Mouse (Mus musculus) CH12.LX (cell line): ENCODE data around the gene Rac1. TPM values are rescaled to one million over a fixed set of nuclear protein-coding genes. Genes with fewer than 3 reads are reported as not detected.

ENCODE experiments used
- DNase-seq: peaks from one replicate; pipeline ENCODE4 v3.0.0-alpha.2; 2013; ENCODE audit errors: extremely low read depth
- H3K27ac ChIP-seq: 2 replicates; pipeline ENCODE4 v1.5.1; 2012; ENCODE audit warnings: low read depth, mild to moderate bottlenecking, control low read depth, moderate library complexity; ENCODE audit not compliant: insufficient read depth
- H3K27me3 ChIP-seq: replicated peaks from 2 replicates; pipeline ENCODE3; 2012; ENCODE audit warnings: inconsistent platforms
- H3K36me3 ChIP-seq, 2 experiments: replicated peaks in 1 of 2; 2 replicates each; pipeline versions ENCODE3 to v1.6.1; 2012; ENCODE audit warnings: inconsistent platforms in 1 of 2, low read length in 1 of 2, mild to moderate bottlenecking in 1 of 2, mixed read lengths in 1 of 2, moderate library complexity in 1 of 2; ENCODE audit not compliant: control insufficient read depth in 1 of 2, insufficient read depth in 1 of 2
- H3K4me1 ChIP-seq, 2 experiments: 2 replicates each; pipeline ENCODE4 v1.6.1; 2012; ENCODE audit warnings: inconsistent platforms in 1 of 2, moderate library complexity in 1 of 2; ENCODE audit not compliant: insufficient read depth in 2 of 2, control insufficient read depth in 1 of 2
- H3K4me2 ChIP-seq: 2 replicates; pipeline ENCODE4 v1.6.1; 2012; ENCODE audit warnings: low read depth, mild to moderate bottlenecking, control low read depth; ENCODE audit not compliant: poor library complexity, insufficient read depth, severe bottlenecking
- H3K4me3 ChIP-seq, 3 experiments: fragments of 150-350 bp in 1 of 3; sonication (generic) in 1 of 3; replicated peaks in 1 of 3; 2 replicates each; pipeline versions ENCODE3 to v1.5.1; 2011 to 2012; ENCODE audit warnings: low read depth in 2 of 3, low read length in 2 of 3, mild to moderate bottlenecking in 2 of 3, moderate library complexity in 2 of 3, control low read depth in 1 of 3, improper control_type of control experiment in 1 of 3, inconsistent platforms in 1 of 3, mixed read lengths in 1 of 3; ENCODE audit not compliant: poor library complexity in 1 of 3
- H3K79me2 ChIP-seq: replicated peaks from 2 replicates; pipeline ENCODE4 v1.6.1; 2012; ENCODE audit warnings: mild to moderate bottlenecking, moderate library complexity; ENCODE audit not compliant: control insufficient read depth, poor library complexity, insufficient read depth, severe bottlenecking; ENCODE audit errors: extremely low read depth
- H3K9ac ChIP-seq: 2 replicates; pipeline ENCODE4 v1.6.1; 2012; ENCODE audit warnings: low read depth, mild to moderate bottlenecking, control low read depth, moderate library complexity; ENCODE audit not compliant: insufficient read depth
- H3K9me3 ChIP-seq: replicated peaks from 2 replicates; pipeline ENCODE3; 2012; ENCODE audit warnings: low read length, inconsistent platforms, mixed read lengths
- BHLHE40 ChIP-seq: IDR thresholded peaks from 2 replicates; pipeline ENCODE4 v1.6.1; 2011; ENCODE audit warnings: mild to moderate bottlenecking, low read depth, low read length, improper control_type of control experiment
- CHD1 ChIP-seq: IDR thresholded peaks from 2 replicates; pipeline ENCODE4 v1.6.1; 2012; ENCODE audit warnings: low read depth, low read length, improper control_type of control experiment, inconsistent platforms
- CHD2 ChIP-seq: IDR thresholded peaks from 2 replicates; pipeline ENCODE4 v1.6.1; 2011; ENCODE audit warnings: low read length, improper control_type of control experiment
- CTCF ChIP-seq, 2 experiments: IDR thresholded peaks in 1 of 2; conservative IDR thresholded peaks in 1 of 2; 2 replicates each; pipeline ENCODE4 v1.5.1; 2011 to 2012; ENCODE audit warnings: low read depth in 2 of 2, low read length in 2 of 2, improper control_type of control experiment in 1 of 2, inconsistent platforms in 1 of 2, mild to moderate bottlenecking in 1 of 2, moderate library complexity in 1 of 2
- E2F4 ChIP-seq: IDR thresholded peaks from 2 replicates; pipeline ENCODE4 v1.6.1; 2011; ENCODE audit warnings: low read depth, low read length, improper control_type of control experiment; ENCODE audit not compliant: insufficient replicate concordance
- ELF1 ChIP-seq: IDR thresholded peaks from 2 replicates; pipeline ENCODE4 v1.6.1; 2014; ENCODE audit warnings: low read depth, mild to moderate bottlenecking, inconsistent platforms, low read length, improper control_type of control experiment
- EP300 ChIP-seq: IDR thresholded peaks from 2 replicates; pipeline ENCODE4 v1.6.1; 2011; ENCODE audit warnings: low read length, improper control_type of control experiment
- ETS1 ChIP-seq: conservative IDR thresholded peaks from 2 replicates; pipeline ENCODE4 v1.6.1; 2012; ENCODE audit warnings: low read depth, mild to moderate bottlenecking, inconsistent platforms, low read length, improper control_type of control experiment, moderate library complexity
- GABPA ChIP-seq: IDR thresholded peaks from 2 replicates; pipeline ENCODE4 v1.6.1; 2012; ENCODE audit warnings: low read depth, low read length, improper control_type of control experiment, inconsistent platforms; ENCODE audit not compliant: insufficient replicate concordance
- HCFC1 ChIP-seq: IDR thresholded peaks from 2 replicates; pipeline ENCODE4 v1.6.1; 2012; ENCODE audit warnings: low read depth, mild to moderate bottlenecking, inconsistent platforms, low read length, improper control_type of control experiment
- IRF4 ChIP-seq: IDR thresholded peaks from 2 replicates; pipeline ENCODE4 v1.6.1; 2014; ENCODE audit warnings: low read depth, mild to moderate bottlenecking, inconsistent platforms, low read length, improper control_type of control experiment
- JUN ChIP-seq: IDR thresholded peaks from 2 replicates; pipeline ENCODE4 v1.6.1; 2011; ENCODE audit warnings: low read depth, mild to moderate bottlenecking, low read length, improper control_type of control experiment, moderate library complexity; ENCODE audit not compliant: insufficient read depth
- JUND ChIP-seq: conservative IDR thresholded peaks from 2 replicates; pipeline ENCODE4 v1.6.1; 2011; ENCODE audit warnings: low read depth, low read length, improper control_type of control experiment
- KAT2A ChIP-seq: IDR thresholded peaks from 2 replicates; pipeline ENCODE4 v1.6.1; 2012; ENCODE audit warnings: low read length, improper control_type of control experiment, inconsistent platforms; ENCODE audit not compliant: insufficient replicate concordance
- MAFK ChIP-seq: IDR thresholded peaks from 2 replicates; pipeline ENCODE4 v1.6.1; 2011; ENCODE audit warnings: low read length, improper control_type of control experiment; ENCODE audit not compliant: insufficient replicate concordance
- MAX ChIP-seq: IDR thresholded peaks from 2 replicates; pipeline ENCODE4 v1.6.1; 2011; ENCODE audit warnings: low read length, improper control_type of control experiment
- MAZ ChIP-seq: IDR thresholded peaks from 2 replicates; pipeline ENCODE4 v1.6.1; 2012; ENCODE audit warnings: low read depth, mild to moderate bottlenecking, inconsistent platforms, low read length, improper control_type of control experiment, moderate library complexity
- MEF2A ChIP-seq: IDR thresholded peaks from 2 replicates; pipeline ENCODE4 v1.6.1; 2014; ENCODE audit warnings: low read depth, mild to moderate bottlenecking, inconsistent platforms, low read length, improper control_type of control experiment, borderline replicate concordance
- MXI1 ChIP-seq: IDR thresholded peaks from 2 replicates; pipeline ENCODE4 v1.6.1; 2011; ENCODE audit warnings: mild to moderate bottlenecking, low read depth, low read length, improper control_type of control experiment
- MYC ChIP-seq: IDR thresholded peaks from 2 replicates; pipeline ENCODE4 v1.6.1; 2011; ENCODE audit warnings: low read depth, mild to moderate bottlenecking, improper control_type of control experiment, low read length
- NELFE ChIP-seq: IDR thresholded peaks from 2 replicates; pipeline ENCODE4 v1.6.1; 2011; ENCODE audit warnings: low read depth, low read length, improper control_type of control experiment
- NRF1 ChIP-seq: IDR thresholded peaks from 2 replicates; pipeline ENCODE4 v1.6.1; 2014; ENCODE audit warnings: low read depth, mild to moderate bottlenecking, inconsistent platforms, low read length, improper control_type of control experiment, moderate library complexity
- PAX5 ChIP-seq: IDR thresholded peaks from 2 replicates; pipeline ENCODE4 v1.6.1; 2012; ENCODE audit warnings: low read length, inconsistent platforms, mixed read lengths
- POLR2A ChIP-seq: IDR thresholded peaks from 2 replicates; pipeline ENCODE4 v1.6.1; 2011; ENCODE audit warnings: low read depth, mild to moderate bottlenecking, improper control_type of control experiment, low read length
- POLR2AphosphoS2 ChIP-seq: IDR thresholded peaks from 2 replicates; pipeline ENCODE4 v1.6.1; 2011; ENCODE audit warnings: low read depth, low read length, improper control_type of control experiment
- RAD21 ChIP-seq: IDR thresholded peaks from 2 replicates; pipeline ENCODE4 v1.6.1; 2011; ENCODE audit warnings: low read depth, mild to moderate bottlenecking, low read length, improper control_type of control experiment, moderate library complexity
- RCOR1 ChIP-seq: conservative IDR thresholded peaks from 2 replicates; pipeline ENCODE4 v1.6.1; 2012; ENCODE audit warnings: low read depth, mild to moderate bottlenecking, inconsistent platforms, low read length, improper control_type of control experiment
- SIN3A ChIP-seq: IDR thresholded peaks from 2 replicates; pipeline ENCODE4 v1.6.1; 2012; ENCODE audit warnings: low read length, improper control_type of control experiment, inconsistent platforms
- SMC3 ChIP-seq: IDR thresholded peaks from 2 replicates; pipeline ENCODE4 v1.6.1; 2011; ENCODE audit warnings: low read depth, low read length, improper control_type of control experiment
- TBP ChIP-seq: conservative IDR thresholded peaks from 2 replicates; pipeline ENCODE4 v1.6.1; 2011; ENCODE audit warnings: low read depth, low read length, improper control_type of control experiment
- TCF12 ChIP-seq: IDR thresholded peaks from 2 replicates; pipeline ENCODE4 v1.6.1; 2014; ENCODE audit warnings: low read depth, mild to moderate bottlenecking, inconsistent platforms, low read length, improper control_type of control experiment
- UBTF ChIP-seq: IDR thresholded peaks from 2 replicates; pipeline ENCODE4 v1.6.1; 2012; ENCODE audit warnings: low read depth, mild to moderate bottlenecking, inconsistent platforms, low read length, improper control_type of control experiment, moderate library complexity
- USF1 ChIP-seq: IDR thresholded peaks from 2 replicates; pipeline ENCODE4 v1.6.1; 2014; ENCODE audit warnings: low read depth, mild to moderate bottlenecking, inconsistent platforms, low read length, improper control_type of control experiment
- USF2 ChIP-seq: conservative IDR thresholded peaks from 2 replicates; pipeline ENCODE4 v1.6.1; 2011; ENCODE audit warnings: low read depth, low read length, improper control_type of control experiment
- ZC3H11A ChIP-seq: IDR thresholded peaks from 2 replicates; pipeline ENCODE4 v1.6.1; 2012; ENCODE audit warnings: low read depth, mild to moderate bottlenecking, inconsistent platforms, low read length, improper control_type of control experiment
- ZKSCAN1 ChIP-seq: IDR thresholded peaks from 2 replicates; pipeline ENCODE4 v1.6.1; 2012; ENCODE audit warnings: low read depth, inconsistent platforms, low read length, improper control_type of control experiment, borderline replicate concordance
- ZMIZ1 ChIP-seq: IDR thresholded peaks from 2 replicates; pipeline ENCODE4 v1.6.1; 2012; ENCODE audit warnings: low read depth, mild to moderate bottlenecking, inconsistent platforms, low read length, improper control_type of control experiment
- ZNF384 ChIP-seq: IDR thresholded peaks from 2 replicates; pipeline ENCODE4 v1.6.1; 2012; ENCODE audit warnings: low read depth, low read length, improper control_type of control experiment, inconsistent platforms
- dilution Hi-C: fragments of 300-500 bp; cut with MboI; formaldehyde crosslinking; loops from 2 replicates; pipeline ENCODE4 v1.14.3; 2020; ENCODE audit warnings: low sequenced_read_pairs; ENCODE audit not compliant: extremely low pct_unique_long_range_greater_than_20kb, extremely low pct_ligation_motif_present
- in situ Hi-C: fragments of 300-500 bp; cut with MboI; formaldehyde crosslinking; loops from 3 replicates; pipeline ENCODE4 v1.14.3; 2019; ENCODE audit warnings: low sequenced_read_pairs, low pct_ligation_motif_present, low pct_unique_long_range_greater_than_20kb, mixed read lengths
- polyA plus RNA-seq: library from polyadenylated mRNA; unstranded; fragments of >175 nt; gene quantifications from 2 replicates; pipeline ENCODE4 v1.2.1, GENCODE M21; 2012; ENCODE audit warnings: low read depth; ENCODE audit not compliant: insufficient read length
- total RNA-seq, 2 experiments: library from RNA; depleted of rRNA; stranded (reverse); fragments of 300-350 nt in 1 of 2; fragments of >200 nt in 1 of 2; gene quantifications; 2 replicates each; pipeline ENCODE4 v1.2.3; 2012 to 2014

Gene Rac1
- total and polyA plus RNA-seq, 3 experiments: 138 to 222 (median 199) TPM

DNA sequence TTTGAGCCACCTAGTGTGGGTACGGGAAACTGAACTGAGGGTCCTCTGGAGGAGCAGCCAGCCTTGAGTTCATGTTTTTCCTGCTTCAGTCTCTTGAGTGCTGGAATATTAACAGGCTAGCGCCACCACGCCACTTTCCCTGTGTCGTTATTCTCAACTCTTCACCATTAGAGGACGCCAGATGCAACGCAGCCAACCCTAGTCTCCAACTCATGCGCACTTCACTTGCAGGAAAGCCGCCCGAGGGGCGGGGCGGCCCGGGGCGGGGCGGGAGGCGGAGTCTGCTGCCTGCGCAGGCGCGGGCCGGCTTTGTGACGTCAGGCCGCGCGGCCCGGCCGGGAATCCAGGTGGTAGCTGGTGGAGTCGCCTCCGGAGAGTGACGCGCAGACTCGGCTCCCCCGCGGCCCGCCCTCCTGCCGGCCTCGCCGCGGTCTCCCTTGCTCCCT lies 20.6 kb upstream of the Rac1 start:
- peak overlapping the region; percentile 84 for H3K9ac ChIP-seq
- dilution Hi-C loops: no loop called here
- peak; percentile 92 for TF ChIP-seq NRF1
- TF ChIP-seq BHLHE40: peak; percentile 22; the same call in 1 of the 2 replicates
- TF ChIP-seq RAD21: peak; percentile 40
- TF ChIP-seq UBTF: no peak
- TF ChIP-seq JUND: no peak
- TF ChIP-seq KAT2A: no peak
- no peak for TF ChIP-seq MAFK
- TF ChIP-seq HCFC1: peak; percentile 42; the same call in 1 of the 2 replicates
- TF ChIP-seq ZNF384: no peak
- TF ChIP-seq TBP: 0 out of 2 replicates have a peak, but pooled peaks have one; percentile 44
- no peak for TF ChIP-seq ZC3H11A
- TF ChIP-seq MEF2A: no peak
- peak; percentile 51 for TF ChIP-seq MXI1
- no peak for TF ChIP-seq ETS1
- TF ChIP-seq NELFE: no peak; the same call in none of the 2 replicates
- TF ChIP-seq MYC: peak; percentile 86; the same call in 1 of the 2 replicates
- peak; percentile 47 for TF ChIP-seq SMC3
- TF ChIP-seq ZKSCAN1: no peak
- peak; percentile 63 for TF ChIP-seq MAX
- no peak for TF ChIP-seq E2F4
- no peak for TF ChIP-seq POLR2AphosphoS2
- TF ChIP-seq JUN: no peak
- TF ChIP-seq MAZ: peak; percentile 47; the same call in 1 of the 2 replicates
- TF ChIP-seq IRF4: peak; percentile 31; the same call in 1 of the 2 replicates
- peak; percentile 56 for TF ChIP-seq TCF12
- TF ChIP-seq ZMIZ1: no peak; the same call in 1 of the 2 replicates
- no peak for TF ChIP-seq EP300
- TF ChIP-seq SIN3A: peak; percentile 58; the same call in 1 of the 2 replicates
- TF ChIP-seq CHD2: no peak
- TF ChIP-seq USF1: no peak
- TF ChIP-seq PAX5: no peak
- no peak for TF ChIP-seq GABPA
- peak; percentile 64 for TF ChIP-seq POLR2A
- no peak for TF ChIP-seq USF2
- TF ChIP-seq ELF1: peak; percentile 62
- no peak for TF ChIP-seq RCOR1
- peak in 1 of 2 experiments; percentile 95; a peak in 2 of 4 replicates for TF ChIP-seq CTCF (conservative IDR thresholded peaks at IDR 0.05 in 1 of 2, IDR thresholded peaks at IDR 0.05 in 1 of 2; ENCODE audit: low read depth in 2 of 2, low read length in 2 of 2)
- TF ChIP-seq CHD1: no peak
- H3K9me3 ChIP-seq: no peaks in the 10 kb centered on the region
- peaks cover 0 to 14% of the 10 kb centered on the region in 2 experiments for H3K36me3 ChIP-seq
- DNase-seq: peak; percentile 92
- peaks cover 19% of the 10 kb centered on the region for H3K27me3 ChIP-seq
- H3K4me2 ChIP-seq: peak overlapping the region; percentile 78
- H3K27ac ChIP-seq: no peak overlapping the region
- H3K4me3 ChIP-seq: peak overlapping the region; percentile 8 to 93 (median 60)
- in situ Hi-C loops: loop anchor here (5.0 kb wide), 1 partner anchor 111 kb away; no protein-coding TSS in a partner anchor
- H3K79me2 ChIP-seq: no peaks in the 10 kb centered on the region
- H3K4me1 ChIP-seq: peaks cover 0 to 28% of the 10 kb centered on the region in 2 experiments; a peak in 2 of 4 replicates
